Mouse (Mus musculus): ENCODE measurements around the gene Tmem127. TPM values are rescaled to one million over a fixed set of nuclear protein-coding genes. Genes with fewer than 3 reads are reported as not detected.

The Tmem127 gene
- total and polyA plus RNA-seq, 3 experiments, result 10.3 to 16.6 TPM; not detected in 1

DNA sequence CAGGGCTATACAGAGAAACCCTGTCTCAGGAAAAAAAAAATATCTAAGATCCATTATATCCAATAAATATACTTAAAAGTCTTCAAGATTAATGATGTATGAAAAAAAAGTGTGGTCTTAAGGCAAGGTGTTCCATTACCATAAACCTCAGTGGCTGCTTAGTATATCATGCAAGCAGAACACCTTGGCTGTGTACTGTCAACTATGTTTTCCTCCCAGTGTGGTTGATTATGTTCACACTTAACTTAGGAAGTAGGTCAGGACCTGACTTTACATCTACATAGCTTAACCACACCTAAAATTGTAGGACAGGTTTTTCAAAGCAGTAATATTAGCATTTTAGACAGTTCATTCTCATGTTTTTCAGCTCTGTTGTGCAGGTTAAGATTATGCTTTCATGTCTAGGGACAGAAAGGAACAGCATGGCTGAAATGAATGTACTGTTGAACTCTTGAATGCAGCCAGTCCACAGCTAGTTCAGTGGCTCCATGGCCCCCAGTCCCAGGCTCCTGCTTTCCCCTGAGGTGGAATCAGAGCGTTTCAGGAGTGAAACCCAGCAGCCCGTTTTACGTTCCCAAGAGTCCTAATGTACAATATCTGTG lies 57.0 kb downstream of the Tmem127 start:
- Histone ChIP-seq H3K27me3 (ENCODE audit: control insufficient read depth in 1 of 2, insufficient read depth in 2 of 2, low read length in 2 of 2) (no peaks in the 10 kb centered on the region), H3K36me3 (ENCODE audit: control insufficient read depth in 1 of 2, insufficient read depth in 2 of 2, low read length in 2 of 2) (no peaks in the 10 kb centered on the region), H3K4me1 (ENCODE audit: control insufficient read depth in 1 of 2, insufficient read depth in 2 of 2, low read length in 2 of 2) (no peaks in the 10 kb centered on the region), H3K4me3 (ENCODE audit: control insufficient read depth in 1 of 2, insufficient read depth in 1 of 2, low read depth in 2 of 2, low read length in 2 of 2) (no peak overlapping the region), H3K79me2 (ENCODE audit: control insufficient read depth, insufficient read depth, low read length, poor library complexity) (no peaks in the 10 kb centered on the region), H3K9me3 (replicated peaks; ENCODE audit: insufficient read depth, low read length) (no peaks in the 10 kb centered on the region), H3K9ac (ENCODE audit: control insufficient read depth, low read depth, low read length, poor library complexity, severe bottlenecking) (no peak overlapping the region), H3K27ac (ENCODE audit: control insufficient read depth, low read depth, low read length) (no peak overlapping the region)
- TF ChIP-seq MEF2A (IDR thresholded peaks at IDR 0.05; ENCODE audit: extremely low read depth, insufficient replicate concordance, low read depth, low read length, poor library complexity, severe bottlenecking) (no peak), ZC3H11A (IDR thresholded peaks at IDR 0.05; ENCODE audit: low read depth, low read length) (no peak), NELFE (IDR thresholded peaks at IDR 0.05; ENCODE audit: low read depth, low read length) (no peak), TBP (IDR thresholded peaks at IDR 0.05; ENCODE audit: low read depth, low read length) (0 out of 2 replicates have a peak, but pooled peaks have one; percentile 13)
- peak; percentile 38 for DNase-seq (ENCODE audit: low read depth, low spot score)

DNA sequence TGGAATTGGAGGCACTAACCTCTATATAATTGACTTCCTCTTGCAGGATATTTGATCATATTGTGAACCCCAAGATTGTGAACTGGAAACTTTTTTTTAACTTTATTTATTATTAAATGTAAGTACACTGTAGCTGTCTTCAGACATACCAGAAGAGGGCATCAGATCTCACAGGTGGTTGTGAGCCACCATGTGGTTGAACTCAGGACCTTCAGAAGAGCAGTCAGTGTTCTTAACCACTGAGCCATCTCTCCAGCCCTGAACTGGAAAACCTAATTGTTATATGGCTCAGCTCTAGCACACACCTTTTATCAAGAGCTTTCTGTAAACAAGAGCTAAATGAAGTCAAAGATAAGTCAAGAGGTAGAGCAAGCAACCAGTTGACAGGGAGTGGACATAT lies 58.4 kb downstream of the Tmem127 start:
- no peaks in the 10 kb centered on the region for H3K27me3 ChIP-seq (ENCODE audit: control insufficient read depth in 1 of 2, insufficient read depth in 2 of 2, low read length in 2 of 2)
- H3K79me2 ChIP-seq (ENCODE audit: control insufficient read depth, insufficient read depth, low read length, poor library complexity), result no peaks in the 10 kb centered on the region
- no peak for DNase-seq (ENCODE audit: low read depth, low spot score)
- no peaks in the 10 kb centered on the region for H3K9me3 ChIP-seq (replicated peaks; ENCODE audit: insufficient read depth, low read length)
- no peak overlapping the region for H3K4me3 ChIP-seq (ENCODE audit: control insufficient read depth in 1 of 2, insufficient read depth in 1 of 2, low read depth in 2 of 2, low read length in 2 of 2)
- no peak overlapping the region for H3K27ac ChIP-seq (ENCODE audit: control insufficient read depth, low read depth, low read length)
- TF ChIP-seq CTCF (IDR thresholded peaks at IDR 0.05 in 2 of 3, conservative IDR thresholded peaks at IDR 0.05 in 1 of 3; ENCODE audit: control insufficient read depth in 1 of 3, insufficient read depth in 1 of 3, low read depth in 2 of 3, low read length in 3 of 3, poor library complexity in 1 of 3, severe bottlenecking in 1 of 3) (peak in 1 of 3 experiments; percentile 0; a peak in 1 of 6 replicates), MAX (IDR thresholded peaks at IDR 0.05; ENCODE audit: low read length) (no peak)
- no peaks in the 10 kb centered on the region for H3K4me1 ChIP-seq (ENCODE audit: control insufficient read depth in 1 of 2, insufficient read depth in 2 of 2, low read length in 2 of 2)
- H3K36me3 ChIP-seq (ENCODE audit: control insufficient read depth in 1 of 2, insufficient read depth in 2 of 2, low read length in 2 of 2), result no peaks in the 10 kb centered on the region
- H3K9ac ChIP-seq (ENCODE audit: control insufficient read depth, low read depth, low read length, poor library complexity, severe bottlenecking), result no peak overlapping the region

DNA sequence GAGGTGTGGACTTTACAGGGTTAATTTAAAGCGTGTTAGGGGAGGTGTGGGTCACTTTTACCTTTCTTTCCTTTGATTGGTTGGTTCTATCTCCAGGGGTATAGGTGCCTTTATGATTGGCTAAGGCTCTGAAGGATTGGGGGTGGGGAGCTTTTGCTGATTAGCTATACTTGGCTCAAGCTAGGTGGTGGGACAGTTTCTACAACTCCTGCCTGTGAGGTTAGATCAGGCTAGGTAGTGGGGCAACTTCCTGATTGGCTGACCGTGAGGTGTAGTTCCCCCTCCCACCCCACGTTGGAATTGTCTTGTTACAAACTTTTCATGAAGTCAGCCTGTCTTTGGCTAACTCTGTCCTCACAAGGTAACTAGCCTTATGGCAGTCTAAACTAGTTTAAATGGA lies 59.5 kb downstream of the Tmem127 start:
- Histone ChIP-seq H3K4me1 (ENCODE audit: control insufficient read depth in 1 of 2, insufficient read depth in 2 of 2, low read length in 2 of 2) (no peaks in the 10 kb centered on the region), H3K27me3 (ENCODE audit: control insufficient read depth in 1 of 2, insufficient read depth in 2 of 2, low read length in 2 of 2) (no peaks in the 10 kb centered on the region), H3K27ac (ENCODE audit: control insufficient read depth, low read depth, low read length) (no peak overlapping the region), H3K9me3 (replicated peaks; ENCODE audit: insufficient read depth, low read length) (no peaks in the 10 kb centered on the region), H3K4me3 (ENCODE audit: control insufficient read depth in 1 of 2, insufficient read depth in 1 of 2, low read depth in 2 of 2, low read length in 2 of 2) (no peak overlapping the region), H3K9ac (ENCODE audit: control insufficient read depth, low read depth, low read length, poor library complexity, severe bottlenecking) (no peak overlapping the region), H3K36me3 (ENCODE audit: control insufficient read depth in 1 of 2, insufficient read depth in 2 of 2, low read length in 2 of 2) (no peaks in the 10 kb centered on the region), H3K79me2 (ENCODE audit: control insufficient read depth, insufficient read depth, low read length, poor library complexity) (no peaks in the 10 kb centered on the region)
- TF ChIP-seq MYB (IDR thresholded peaks at IDR 0.05; ENCODE audit: low read depth, low read length), result no peak
- no peak for TF ChIP-seq KAT2A (conservative IDR thresholded peaks at IDR 0.05; ENCODE audit: low read depth, low read length)
- no peak for TF ChIP-seq ZC3H11A (IDR thresholded peaks at IDR 0.05; ENCODE audit: low read depth, low read length)
- no peak for TF ChIP-seq HCFC1 (IDR thresholded peaks at IDR 0.05; ENCODE audit: low read depth, low read length)
- TF ChIP-seq CHD2 (IDR thresholded peaks at IDR 0.05; ENCODE audit: low read length), result no peak
- no peak for TF ChIP-seq ZKSCAN1 (IDR thresholded peaks at IDR 0.05; ENCODE audit: low read depth, low read length)
- TF ChIP-seq JUND (IDR thresholded peaks at IDR 0.05; ENCODE audit: low read depth, low read length), result no peak
- no peak for TF ChIP-seq E2F4 (IDR thresholded peaks at IDR 0.05; ENCODE audit: borderline replicate concordance, low read depth, low read length)
- no peak for TF ChIP-seq POLR2AphosphoS2 (IDR thresholded peaks at IDR 0.05; ENCODE audit: low read length)
- TF ChIP-seq ZNF384 (IDR thresholded peaks at IDR 0.05; ENCODE audit: low read depth, low read length), result no peak
- TF ChIP-seq UBTF (IDR thresholded peaks at IDR 0.05; ENCODE audit: borderline replicate concordance, insufficient read depth, low read depth, low read length), result no peak
- no peak for TF ChIP-seq SIN3A (IDR thresholded peaks at IDR 0.05; ENCODE audit: low read length)
- TF ChIP-seq ZMIZ1 (IDR thresholded peaks at IDR 0.05; ENCODE audit: low read depth, low read length), result no peak
- TF ChIP-seq USF1 (IDR thresholded peaks at IDR 0.05; ENCODE audit: low read depth, low read length), result no peak
- TF ChIP-seq TCF12 (IDR thresholded peaks at IDR 0.05; ENCODE audit: low read depth, low read length), result no peak
- TF ChIP-seq MYC (IDR thresholded peaks at IDR 0.05; ENCODE audit: low read depth, low read length), result no peak
- DNase-seq (ENCODE audit: low read depth, low spot score), result no peak

All from MEL (cell line).